Mouse (Mus musculus): ENCODE measurements around the gene Cyp11a1. TPM values are rescaled to one million over a fixed set of nuclear protein-coding genes. Genes with fewer than 3 reads are reported as not detected.

Gene Cyp11a1
- polyA plus RNA-seq, 1 experiment from 2014 or later = 0.16 TPM

DNA sequence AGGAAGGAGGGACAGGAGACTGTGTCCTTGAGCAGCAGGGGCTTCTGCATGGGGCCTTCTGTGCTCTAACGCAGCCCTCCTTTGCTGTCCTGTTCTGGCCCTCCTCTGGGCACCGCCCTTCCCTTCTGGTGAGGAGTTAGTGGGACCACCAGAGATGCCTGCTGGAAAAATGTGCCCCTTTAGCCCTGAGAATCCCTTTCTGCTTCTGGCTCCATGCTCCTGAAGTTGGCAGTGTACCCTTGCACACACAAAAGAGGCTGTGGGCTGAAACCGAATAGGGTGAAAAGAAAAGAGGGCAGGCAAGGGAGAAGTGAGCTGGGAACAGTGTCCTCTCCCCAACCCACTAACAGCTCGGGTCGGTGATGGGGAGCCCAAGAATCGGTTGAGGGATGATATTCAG is 43.0 kb downstream of the Cyp11a1 start:
- DNase-seq (ENCODE audit: low spot score) (no peak), ATAC-seq (ENCODE audit: insufficient read depth, low FRiP score, low TSS enrichment) (no peak)
- no peak overlapping the region for H3K4me2 ChIP-seq (ENCODE audit: low read depth)
- WGBS = 57% methylated on average over 6 of the region's 6 CpGs
- H3K27me3 ChIP-seq (ENCODE audit: control insufficient read depth, insufficient read depth, low read length) = 0 out of 2 replicates have a peak, but pooled peaks cover 3% of the 10 kb centered on the region
- H3K27ac ChIP-seq (ENCODE audit: low read depth, low read length) = 0 out of 2 replicates have a peak overlapping the region, but pooled peaks have one; percentile 39
- no peaks in the 10 kb centered on the region for H3K36me3 ChIP-seq (ENCODE audit: control insufficient read depth, insufficient read depth, low read length)
- no peak overlapping the region for H3K9ac ChIP-seq (ENCODE audit: low read length)
- no peak overlapping the region for H3K4me3 ChIP-seq (ENCODE audit: low read depth, low read length)
- no peaks in the 10 kb centered on the region for H3K9me3 ChIP-seq (ENCODE audit: control insufficient read depth, low read length)
- peaks cover 46% of the 10 kb centered on the region for H3K4me1 ChIP-seq (ENCODE audit: control insufficient read depth, insufficient read depth, low read length)

DNA sequence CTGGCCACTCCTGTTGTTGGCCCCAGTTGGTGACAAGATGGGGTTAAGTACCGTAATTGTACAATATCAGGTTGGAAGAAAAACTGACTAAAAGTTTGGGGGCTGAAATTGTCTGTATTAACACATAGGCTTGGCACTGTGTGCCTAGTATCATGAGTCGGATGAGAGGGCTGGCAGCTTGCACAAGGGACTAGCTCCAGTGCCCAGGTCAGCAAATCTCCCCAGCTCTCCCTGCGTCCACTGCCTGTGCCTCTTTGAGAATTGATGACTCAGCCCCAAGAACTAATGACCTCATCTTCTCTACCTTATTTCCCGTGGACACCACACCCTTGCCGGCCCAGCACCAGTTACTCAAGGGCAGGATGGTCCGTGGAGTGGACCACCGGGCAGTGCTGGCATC is 43.6 kb downstream of the Cyp11a1 start:
- no peak overlapping the region for H3K27ac ChIP-seq (ENCODE audit: low read depth, low read length)
- no peaks in the 10 kb centered on the region for H3K36me3 ChIP-seq (ENCODE audit: control insufficient read depth, insufficient read depth, low read length)
- WGBS = 75% methylated on average over 7 of the region's 7 CpGs
- H3K9me3 ChIP-seq (ENCODE audit: control insufficient read depth, low read length) = no peaks in the 10 kb centered on the region
- H3K4me2 ChIP-seq (ENCODE audit: low read depth) = no peak overlapping the region
- DNase-seq (ENCODE audit: low spot score) (no peak), ATAC-seq (ENCODE audit: insufficient read depth, low FRiP score, low TSS enrichment) (no peak)
- H3K27me3 ChIP-seq (ENCODE audit: control insufficient read depth, insufficient read depth, low read length) = 0 out of 2 replicates have a peak, but pooled peaks cover 3% of the 10 kb centered on the region
- H3K4me3 ChIP-seq (ENCODE audit: low read depth, low read length) = no peak overlapping the region
- no peak overlapping the region for H3K9ac ChIP-seq (ENCODE audit: low read length)
- H3K4me1 ChIP-seq (ENCODE audit: control insufficient read depth, insufficient read depth, low read length) = peaks cover 41% of the 10 kb centered on the region

DNA sequence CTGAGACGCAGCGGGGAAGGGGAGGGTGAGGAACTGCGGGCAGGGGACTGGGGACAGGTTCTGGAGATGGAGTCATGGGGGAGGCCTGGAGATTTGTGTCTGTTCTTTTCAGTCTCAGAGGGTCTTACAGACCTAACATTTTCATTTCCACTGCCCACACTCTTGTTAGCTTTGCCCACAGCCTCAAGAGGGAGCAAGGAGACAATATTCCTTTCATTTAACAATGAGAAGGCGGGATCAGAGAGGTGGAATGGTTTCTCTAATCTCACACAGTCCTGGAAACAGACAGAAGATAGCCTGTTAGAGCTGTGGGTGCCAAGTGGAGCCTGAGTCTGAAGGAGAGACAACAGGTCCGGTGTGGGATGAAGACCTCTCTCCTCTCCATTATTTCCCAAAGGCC is 45.7 kb downstream of the Cyp11a1 start:
- ATAC-seq (ENCODE audit: insufficient read depth, low FRiP score, low TSS enrichment) (no peak), DNase-seq (ENCODE audit: low spot score) (no peak)
- Histone ChIP-seq H3K4me3 (ENCODE audit: low read depth, low read length) (no peak overlapping the region), H3K9me3 (ENCODE audit: control insufficient read depth, low read length) (no peaks in the 10 kb centered on the region), H3K9ac (ENCODE audit: low read length) (no peak overlapping the region), H3K4me1 (ENCODE audit: control insufficient read depth, insufficient read depth, low read length) (peaks cover 28% of the 10 kb centered on the region), H3K27me3 (ENCODE audit: control insufficient read depth, insufficient read depth, low read length) (0 out of 2 replicates have a peak, but pooled peaks cover 3% of the 10 kb centered on the region), H3K27ac (ENCODE audit: low read depth, low read length) (no peak overlapping the region), H3K4me2 (ENCODE audit: low read depth) (no peak overlapping the region), H3K36me3 (ENCODE audit: control insufficient read depth, insufficient read depth, low read length) (no peaks in the 10 kb centered on the region)
- WGBS = 29% methylated on average over 5 of the region's 5 CpGs

DNA sequence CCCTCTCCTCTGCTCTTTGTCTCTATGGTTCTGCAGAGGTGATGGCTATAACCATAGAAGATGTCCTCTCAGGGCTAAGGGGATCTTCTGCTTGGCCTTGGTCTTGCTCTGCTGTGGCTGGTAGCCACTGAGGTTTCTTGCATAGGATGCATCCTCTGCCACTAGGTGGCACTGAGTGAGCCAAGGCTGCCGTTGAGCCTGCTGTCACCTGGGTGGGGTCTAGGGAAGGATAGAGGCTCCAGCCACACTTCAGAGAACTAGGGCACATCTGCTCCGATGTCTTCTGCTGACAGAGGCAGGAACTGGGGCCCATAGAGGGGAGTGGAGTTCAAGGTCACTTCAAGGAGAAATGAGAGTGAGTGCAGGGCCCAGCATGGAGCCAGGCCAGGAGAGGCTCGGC is 46.9 kb downstream of the Cyp11a1 start:
- Histone ChIP-seq H3K4me3 (ENCODE audit: low read depth, low read length) (no peak overlapping the region), H3K27me3 (ENCODE audit: control insufficient read depth, insufficient read depth, low read length) (0 out of 2 replicates have a peak, but pooled peaks cover 3% of the 10 kb centered on the region), H3K4me2 (ENCODE audit: low read depth) (no peak overlapping the region), H3K9ac (ENCODE audit: low read length) (no peak overlapping the region), H3K4me1 (ENCODE audit: control insufficient read depth, insufficient read depth, low read length) (peaks cover 26% of the 10 kb centered on the region), H3K36me3 (ENCODE audit: control insufficient read depth, insufficient read depth, low read length) (no peaks in the 10 kb centered on the region), H3K27ac (ENCODE audit: low read depth, low read length) (no peak overlapping the region), H3K9me3 (ENCODE audit: control insufficient read depth, low read length) (no peaks in the 10 kb centered on the region)
- DNase-seq (ENCODE audit: low spot score) = peak; percentile 70
- WGBS = 17% methylated on average over 3 of the region's 3 CpGs
- peak; percentile 52; the same call in 1 of the 2 replicates for ATAC-seq (ENCODE audit: insufficient read depth, low FRiP score, low TSS enrichment)

DNA sequence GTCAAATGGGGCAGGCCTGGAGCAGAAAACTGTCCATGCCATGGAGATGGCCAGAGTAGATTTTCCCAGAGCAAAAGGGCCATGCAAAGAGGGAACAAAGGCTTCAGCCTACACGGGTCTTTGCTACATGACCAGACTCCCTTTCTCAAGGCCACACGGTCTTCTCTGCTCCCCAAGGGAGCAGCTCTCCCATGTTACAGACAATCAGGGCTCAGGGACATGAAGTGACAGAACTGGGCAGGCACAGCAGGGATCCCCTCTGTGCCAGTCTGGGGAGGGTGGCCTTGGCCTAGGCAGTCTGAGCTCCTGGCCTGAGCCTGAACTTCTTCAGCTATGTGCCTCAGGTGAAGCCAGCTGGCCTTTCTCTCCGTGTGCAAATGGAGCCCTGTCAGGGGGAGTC is 47.3 kb downstream of the Cyp11a1 start:
- H3K27ac ChIP-seq (ENCODE audit: low read depth, low read length) = no peak overlapping the region
- 0 out of 2 replicates have a peak, but pooled peaks cover 3% of the 10 kb centered on the region for H3K27me3 ChIP-seq (ENCODE audit: control insufficient read depth, insufficient read depth, low read length)
- H3K4me1 ChIP-seq (ENCODE audit: control insufficient read depth, insufficient read depth, low read length) = peaks cover 22% of the 10 kb centered on the region
- 55% methylated on average over 3 of the region's 3 CpGs for WGBS
- DNase-seq (ENCODE audit: low spot score) = no peak
- no peak overlapping the region for H3K4me2 ChIP-seq (ENCODE audit: low read depth)
- no peak overlapping the region for H3K4me3 ChIP-seq (ENCODE audit: low read depth, low read length)
- ATAC-seq (ENCODE audit: insufficient read depth, low FRiP score, low TSS enrichment) = no peak
- no peaks in the 10 kb centered on the region for H3K36me3 ChIP-seq (ENCODE audit: control insufficient read depth, insufficient read depth, low read length)
- no peak overlapping the region for H3K9ac ChIP-seq (ENCODE audit: low read length)
- no peaks in the 10 kb centered on the region for H3K9me3 ChIP-seq (ENCODE audit: control insufficient read depth, low read length)

DNA sequence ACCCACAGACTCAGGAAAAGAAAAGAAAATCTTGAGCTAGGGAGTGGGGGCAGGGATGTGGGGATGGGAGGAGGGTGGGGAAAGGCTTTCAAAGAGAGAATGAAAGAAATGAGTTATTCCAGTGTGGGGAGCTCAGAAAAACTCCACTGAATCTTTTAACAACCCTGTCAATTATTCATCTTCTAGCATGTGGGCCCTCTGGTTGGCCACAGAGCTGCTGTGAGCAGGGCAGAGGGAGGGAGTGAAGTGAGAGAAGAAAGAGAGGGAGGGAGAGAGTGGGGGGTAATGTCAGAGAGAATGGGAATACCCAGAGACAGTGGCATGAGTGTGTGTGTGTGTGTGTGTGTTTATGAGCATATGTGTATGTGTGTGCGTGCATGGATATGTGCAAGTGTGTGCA is 47.8 kb downstream of the Cyp11a1 start:
- H3K4me2 ChIP-seq (ENCODE audit: low read depth) = no peak overlapping the region
- no peak overlapping the region for H3K9ac ChIP-seq (ENCODE audit: low read length)
- no peak for ATAC-seq (ENCODE audit: insufficient read depth, low FRiP score, low TSS enrichment)
- no peaks in the 10 kb centered on the region for H3K36me3 ChIP-seq (ENCODE audit: control insufficient read depth, insufficient read depth, low read length)
- H3K4me1 ChIP-seq (ENCODE audit: control insufficient read depth, insufficient read depth, low read length) = peaks cover 17% of the 10 kb centered on the region
- 0 out of 2 replicates have a peak, but pooled peaks cover 3% of the 10 kb centered on the region for H3K27me3 ChIP-seq (ENCODE audit: control insufficient read depth, insufficient read depth, low read length)
- no peak overlapping the region for H3K4me3 ChIP-seq (ENCODE audit: low read depth, low read length)
- DNase-seq (ENCODE audit: low spot score) = no peak
- H3K9me3 ChIP-seq (ENCODE audit: control insufficient read depth, low read length) = no peaks in the 10 kb centered on the region
- WGBS = 95% methylated on average over 1 of the region's 1 CpGs
- H3K27ac ChIP-seq (ENCODE audit: low read depth, low read length) = no peak overlapping the region

DNA sequence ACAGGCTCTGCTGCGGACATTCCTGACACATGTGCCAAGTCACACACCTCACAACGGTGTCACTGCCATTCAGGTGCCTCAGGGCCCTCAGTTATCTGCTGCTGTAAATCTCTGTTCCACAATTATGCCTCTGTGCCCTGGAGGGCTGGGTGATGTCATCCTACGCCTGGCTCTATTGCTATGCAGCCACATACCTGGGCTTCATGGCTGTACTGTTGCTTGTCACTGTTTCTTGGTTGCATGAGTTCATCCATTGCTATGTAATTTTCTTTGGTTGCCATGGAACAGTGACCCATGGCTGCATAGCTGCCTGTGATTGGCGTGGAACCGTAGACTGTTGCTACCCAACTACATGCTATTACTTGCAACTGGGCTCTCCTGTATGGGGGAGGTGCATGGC is 49.5 kb downstream of the Cyp11a1 start:
- no peak overlapping the region for H3K27ac ChIP-seq (ENCODE audit: low read depth, low read length)
- H3K27me3 ChIP-seq (ENCODE audit: control insufficient read depth, insufficient read depth, low read length) = no peaks in the 10 kb centered on the region
- WGBS = 76% methylated on average over 5 of the region's 5 CpGs
- no peak for DNase-seq (ENCODE audit: low spot score)
- peaks cover 12% of the 10 kb centered on the region; the same call in 1 of the 2 replicates for H3K4me1 ChIP-seq (ENCODE audit: control insufficient read depth, insufficient read depth, low read length)
- H3K9me3 ChIP-seq (ENCODE audit: control insufficient read depth, low read length) = no peaks in the 10 kb centered on the region
- no peak overlapping the region for H3K9ac ChIP-seq (ENCODE audit: low read length)
- no peak for ATAC-seq (ENCODE audit: insufficient read depth, low FRiP score, low TSS enrichment)
- H3K4me3 ChIP-seq (ENCODE audit: low read depth, low read length) = no peak overlapping the region
- H3K36me3 ChIP-seq (ENCODE audit: control insufficient read depth, insufficient read depth, low read length) = no peaks in the 10 kb centered on the region
- no peak overlapping the region for H3K4me2 ChIP-seq (ENCODE audit: low read depth)

DNA sequence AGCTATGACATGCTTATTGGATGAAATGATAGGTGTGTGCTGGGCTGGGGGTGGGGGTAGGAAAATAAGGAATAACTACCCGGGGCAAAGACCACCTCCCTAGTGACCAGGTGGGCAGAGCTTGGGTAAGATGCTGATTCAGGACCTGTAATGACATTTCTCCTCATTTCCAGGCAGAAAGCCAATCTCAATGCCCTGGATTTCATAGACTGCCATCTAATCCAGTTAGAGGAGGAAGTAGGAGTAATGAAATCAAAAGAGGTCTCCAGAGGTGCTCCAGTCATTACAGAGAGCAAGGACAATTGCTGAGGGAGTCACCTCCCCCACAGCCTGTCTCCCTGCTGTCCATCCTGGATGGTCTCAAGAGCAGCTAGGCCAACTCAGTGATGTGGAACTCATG is 53.7 kb downstream of the Cyp11a1 start:
- 0 out of 2 replicates have a peak, but pooled peaks cover 4% of the 10 kb centered on the region for H3K27me3 ChIP-seq (ENCODE audit: control insufficient read depth, insufficient read depth, low read length)
- no peak for ATAC-seq (ENCODE audit: insufficient read depth, low FRiP score, low TSS enrichment)
- H3K27ac ChIP-seq (ENCODE audit: low read depth, low read length) = no peak overlapping the region
- H3K4me2 ChIP-seq (ENCODE audit: low read depth) = no peak overlapping the region
- no peak overlapping the region for H3K9ac ChIP-seq (ENCODE audit: low read length)
- DNase-seq (ENCODE audit: low spot score) = no peak
- peaks cover 6% of the 10 kb centered on the region; the same call in 1 of the 2 replicates for H3K4me1 ChIP-seq (ENCODE audit: control insufficient read depth, insufficient read depth, low read length)
- no peaks in the 10 kb centered on the region for H3K9me3 ChIP-seq (ENCODE audit: control insufficient read depth, low read length)
- WGBS = 63% methylated on average over 1 of the region's 1 CpGs
- no peak overlapping the region for H3K4me3 ChIP-seq (ENCODE audit: low read depth, low read length)
- H3K36me3 ChIP-seq (ENCODE audit: control insufficient read depth, insufficient read depth, low read length) = no peaks in the 10 kb centered on the region
